Mouse (Mus musculus) ES-Bruce4 (cell line): ENCODE measurements at regions not wholly inside any gene's neighbourhood (a gene's known extent, or its start where the extent isn't known, plus 50 kb on each side); places are given as distances from the start of the nearest gene placed in this dataset.

Experiments used
- CTCF ChIP-seq: IDR thresholded peaks from one replicate; pipeline ENCODE4 v1.8.1; 2011; ENCODE audit warnings: low read depth, low read length
- EP300 ChIP-seq: IDR thresholded peaks from 2 replicates; pipeline ENCODE4 v1.6.1; 2011; ENCODE audit warnings: low read depth, low read length; ENCODE audit not compliant: insufficient read depth
- POLR2A ChIP-seq: IDR thresholded peaks from one replicate; pipeline ENCODE4 v1.8.1; 2011; ENCODE audit warnings: low read length; ENCODE audit not compliant: insufficient read depth

DNA sequence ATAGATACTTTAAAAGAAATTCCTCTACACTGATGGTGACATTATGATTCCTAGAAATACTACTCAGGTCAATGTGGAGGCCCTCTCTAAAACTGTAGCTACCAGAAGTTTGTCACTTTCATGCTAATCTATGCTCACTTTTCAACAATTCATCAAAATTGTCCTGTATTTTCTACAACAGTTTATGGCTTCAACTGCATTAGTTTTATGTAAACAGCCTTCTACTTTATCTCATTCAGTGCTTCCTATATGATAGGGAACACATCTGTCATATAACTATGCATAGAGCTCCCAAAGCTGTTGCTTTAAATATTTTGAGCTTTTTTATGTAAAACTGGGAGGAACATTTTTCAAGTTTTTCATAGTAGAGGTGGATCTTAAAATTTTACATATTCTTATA lies 338.7 kb upstream of the Dph6 start:
- TF ChIP-seq CTCF = no peak
- TF ChIP-seq EP300 = no peak
- no peak for TF ChIP-seq POLR2A
